Mouse (Mus musculus) thymus, adult 2 months (tissue): ENCODE measurements around the gene Pole3. TPM values are rescaled to one million over a fixed set of nuclear protein-coding genes. Genes with fewer than 3 reads are reported as not detected.
A peak's percentile ranks its signal among the peaks of the same experiment; 100 is the strongest.

Experiments
- DNase-seq: peaks from one replicate; pipeline ENCODE4 v3.0.0; 2021
- H3K27ac ChIP-seq: fragments of 200-500 bp; 2 replicates; pipeline ENCODE4 v1.5.1; 2012; ENCODE audit warnings: low read length, control low read depth; ENCODE audit not compliant: control insufficient read depth, insufficient read depth
- H3K27me3 ChIP-seq: fragments of 200-500 bp; 2 replicates; pipeline ENCODE4 v1.6.1; 2012; ENCODE audit warnings: mild to moderate bottlenecking, low read length, moderate library complexity, mixed read lengths; ENCODE audit not compliant: control insufficient read depth, insufficient read depth
- H3K36me3 ChIP-seq: fragments of 200-500 bp; 2 replicates; pipeline ENCODE4 v1.6.1; 2012; ENCODE audit warnings: mild to moderate bottlenecking, low read length, moderate library complexity; ENCODE audit not compliant: control insufficient read depth, insufficient read depth
- H3K4me1 ChIP-seq: fragments of 200-500 bp; replicated peaks from 2 replicates; pipeline ENCODE4 v1.6.1; 2012; ENCODE audit warnings: low read length; ENCODE audit not compliant: control insufficient read depth, insufficient read depth
- H3K4me3 ChIP-seq: fragments of 200-500 bp; 2 replicates; pipeline ENCODE4 v1.5.1; 2012; ENCODE audit warnings: mild to moderate bottlenecking, low read length, control low read depth, moderate library complexity; ENCODE audit not compliant: control insufficient read depth, insufficient read depth
- CTCF ChIP-seq: fragments of 200-500 bp; IDR thresholded peaks from 2 replicates; pipeline ENCODE4 v1.5.1; 2012; ENCODE audit warnings: mild to moderate bottlenecking, control low read depth, low read length, moderate library complexity, borderline replicate concordance; ENCODE audit not compliant: control insufficient read depth, poor library complexity, insufficient read depth; ENCODE audit errors: extremely low read depth
- POLR2A ChIP-seq: fragments of 200-500 bp; IDR thresholded peaks from 2 replicates; pipeline ENCODE4 v1.6.1; 2012; ENCODE audit warnings: mild to moderate bottlenecking, low read length, control low read depth, moderate library complexity; ENCODE audit not compliant: control insufficient read depth, poor library complexity, insufficient read depth; ENCODE audit errors: extremely low read depth
- WGBS: fragments of 180-500 bp; shearing (Covaris S2); methylation state at CpG from one replicate; pipeline ENCODE4 v1.1.7; 2018; 5-methylcytosine and 5-hydroxymethylcytosine counted together
- polyA plus RNA-seq: library from polyadenylated mRNA; depleted of rRNA; stranded (reverse); fragments of >200 nt; gene quantifications from 2 replicates; pipeline ENCODE4 v1.2.3, GENCODE M21; 2012

Pole3 gene
- polyA plus RNA-seq, 1 experiment, result 20.9 TPM

DNA sequence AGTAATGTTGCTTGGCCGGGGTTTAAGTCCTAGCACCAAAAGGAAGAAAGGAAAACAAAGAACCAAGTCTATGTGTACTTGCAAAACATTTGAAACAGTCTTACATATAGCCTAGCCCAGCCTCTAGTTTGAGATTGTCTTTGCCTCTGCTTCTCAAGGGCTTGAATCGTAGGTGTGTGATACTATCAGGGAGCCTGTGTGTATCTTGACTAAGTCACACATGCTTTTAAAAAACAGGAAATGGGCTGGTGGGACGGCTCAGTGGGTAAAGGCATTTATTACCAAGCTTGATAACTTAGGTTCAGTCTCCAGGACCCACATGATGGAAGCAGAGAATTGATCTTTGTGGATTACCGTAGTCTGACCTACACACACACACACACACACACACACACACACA, 37.1 kb upstream of the Pole3 start:
- no peak for TF ChIP-seq CTCF
- no peak for TF ChIP-seq POLR2A
- Histone ChIP-seq H3K36me3 (no peaks in the 10 kb centered on the region), H3K4me1 (peaks cover 13% of the 10 kb centered on the region), H3K27me3 (no peaks in the 10 kb centered on the region), H3K4me3 (no peak overlapping the region), H3K27ac (no peak overlapping the region)
- WGBS, result 33% methylated on average over 4 of the region's 4 CpGs
- no peak for DNase-seq

- Histone ChIP-seq H3K27me3 (no peaks in the 10 kb centered on the region), H3K36me3 (no peaks in the 10 kb centered on the region), H3K27ac (no peak overlapping the region), H3K4me1 (peaks cover 13% of the 10 kb centered on the region), H3K4me3 (no peak overlapping the region)
- DNase-seq, result no peak
- TF ChIP-seq POLR2A, result no peak
- TF ChIP-seq CTCF, result no peak
- 50% methylated on average over 3 of the region's 3 CpGs for WGBS
These were observed 36.7 kb upstream of the Pole3 start for GRCm38 (mm10) chr4:62561630-62562001.

DNA sequence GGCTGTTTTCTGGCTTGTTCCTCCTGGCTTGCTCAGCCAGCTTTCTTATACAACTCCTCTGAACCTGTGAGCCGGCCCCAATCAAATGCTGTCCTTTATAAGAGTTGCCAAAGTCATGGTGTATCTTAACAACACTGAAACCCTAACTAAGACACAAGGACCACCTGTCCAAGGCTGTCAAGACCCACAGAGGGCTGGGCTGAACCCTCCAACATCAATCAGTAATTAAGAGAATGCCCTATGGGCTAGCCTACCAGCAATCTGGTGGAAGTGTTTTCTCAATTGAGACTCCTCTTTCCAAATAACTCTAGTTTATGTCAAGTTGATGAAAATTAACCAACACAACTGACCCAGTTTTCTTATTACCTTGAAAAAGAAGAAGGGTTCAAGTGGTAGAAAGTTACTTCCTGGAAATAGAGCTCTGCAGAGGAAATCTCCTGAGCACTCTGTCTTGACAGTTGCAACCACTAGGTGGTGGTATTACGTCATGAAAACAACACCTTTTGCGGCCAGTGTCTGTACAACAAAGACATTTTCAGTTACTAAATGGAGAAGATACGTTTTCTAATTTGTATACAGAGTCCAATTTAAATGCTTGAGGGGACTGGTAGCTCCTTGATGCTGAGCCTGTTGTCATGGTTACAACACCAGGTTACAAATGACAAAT, 36.2 kb upstream of the Pole3 start:
- H3K36me3 ChIP-seq, result no peaks in the 10 kb centered on the region
- no peak overlapping the region for H3K4me3 ChIP-seq
- 24% methylated on average over 4 of the region's 4 CpGs for WGBS
- TF ChIP-seq CTCF (no peak), POLR2A (no peak)
- no peak overlapping the region for H3K27ac ChIP-seq
- no peaks in the 10 kb centered on the region for H3K27me3 ChIP-seq
- H3K4me1 ChIP-seq, result peaks cover 13% of the 10 kb centered on the region
- peak; percentile 83 for DNase-seq

- DNase-seq, result no peak
- WGBS, result 33% methylated on average over 6 of the region's 6 CpGs
- no peak within 1 kb of the TSS for H3K27ac ChIP-seq
- no peak within 1 kb of the TSS for H3K4me3 ChIP-seq
- no peaks in the 10 kb centered on the region for H3K27me3 ChIP-seq
- no peaks in the 10 kb centered on the region for H3K36me3 ChIP-seq
- TF ChIP-seq CTCF (no peak), POLR2A (no peak)
- peaks cover 13% of the 10 kb centered on the region for H3K4me1 ChIP-seq
These were observed 35.0 kb upstream of the Pole3 start, which contains the start of gene Rgs3 for GRCm38 (mm10) chr4:62559797-62560329. TSS of gene Rgs3 (plus strand) at chr4:62559847.

DNA sequence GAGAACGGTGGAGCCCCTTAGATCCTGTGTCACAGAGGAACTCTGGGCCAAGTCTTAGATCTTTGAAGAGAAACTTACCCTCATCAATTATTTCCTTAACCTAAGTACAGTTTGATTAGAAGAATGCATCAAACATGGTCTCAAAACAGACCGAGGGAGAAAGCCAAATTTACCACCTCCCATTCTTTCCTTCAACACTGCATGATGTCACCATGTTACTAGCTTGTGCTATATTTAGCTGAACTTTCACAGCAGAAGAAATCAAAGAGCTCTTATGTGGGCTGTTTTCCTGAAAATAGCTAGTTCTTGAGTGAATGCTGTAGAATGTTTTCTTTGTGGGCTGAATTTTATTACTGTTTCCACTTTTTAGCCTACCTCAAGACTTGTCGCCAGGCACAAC, 32.6 kb upstream of the Pole3 start:
- Histone ChIP-seq H3K36me3 (no peaks in the 10 kb centered on the region), H3K27me3 (no peaks in the 10 kb centered on the region), H3K4me3 (no peak overlapping the region), H3K27ac (no peak overlapping the region), H3K4me1 (peaks cover 13% of the 10 kb centered on the region)
- TF ChIP-seq POLR2A, result no peak
- TF ChIP-seq CTCF, result no peak
- 14% methylated on average over 3 of the region's 3 CpGs for WGBS
- no peak for DNase-seq

DNA sequence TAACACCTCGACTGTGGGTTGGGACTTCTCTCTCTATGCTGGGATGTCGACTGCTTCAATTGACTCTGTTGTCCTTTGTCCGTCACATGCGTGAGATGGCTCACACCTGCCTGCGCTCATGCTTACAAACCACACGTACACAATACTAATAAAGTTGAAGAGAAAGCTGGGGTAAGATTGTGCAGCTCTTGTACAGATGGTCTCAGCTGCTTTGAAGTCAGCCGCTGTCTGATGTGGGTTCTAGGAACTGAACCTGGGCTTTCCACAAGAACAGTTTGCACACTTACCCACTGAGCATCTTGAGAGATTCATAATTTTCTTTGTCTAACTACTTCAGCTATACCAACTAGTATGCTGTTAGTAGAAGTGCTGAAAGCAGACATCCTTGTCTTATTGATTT, 27.1 kb upstream of the Pole3 start:
- peak; percentile 54 for DNase-seq
- Histone ChIP-seq H3K27me3 (no peaks in the 10 kb centered on the region), H3K4me3 (no peak overlapping the region), H3K4me1 (peaks cover 5% of the 10 kb centered on the region), H3K36me3 (no peaks in the 10 kb centered on the region), H3K27ac (no peak overlapping the region)
- no peak for TF ChIP-seq POLR2A
- no peak for TF ChIP-seq CTCF
- WGBS, result 9% methylated on average over 7 of the region's 7 CpGs
